8 mouse cellular contexts compared by ENCODE assay signal in the genomic region with DNA sequence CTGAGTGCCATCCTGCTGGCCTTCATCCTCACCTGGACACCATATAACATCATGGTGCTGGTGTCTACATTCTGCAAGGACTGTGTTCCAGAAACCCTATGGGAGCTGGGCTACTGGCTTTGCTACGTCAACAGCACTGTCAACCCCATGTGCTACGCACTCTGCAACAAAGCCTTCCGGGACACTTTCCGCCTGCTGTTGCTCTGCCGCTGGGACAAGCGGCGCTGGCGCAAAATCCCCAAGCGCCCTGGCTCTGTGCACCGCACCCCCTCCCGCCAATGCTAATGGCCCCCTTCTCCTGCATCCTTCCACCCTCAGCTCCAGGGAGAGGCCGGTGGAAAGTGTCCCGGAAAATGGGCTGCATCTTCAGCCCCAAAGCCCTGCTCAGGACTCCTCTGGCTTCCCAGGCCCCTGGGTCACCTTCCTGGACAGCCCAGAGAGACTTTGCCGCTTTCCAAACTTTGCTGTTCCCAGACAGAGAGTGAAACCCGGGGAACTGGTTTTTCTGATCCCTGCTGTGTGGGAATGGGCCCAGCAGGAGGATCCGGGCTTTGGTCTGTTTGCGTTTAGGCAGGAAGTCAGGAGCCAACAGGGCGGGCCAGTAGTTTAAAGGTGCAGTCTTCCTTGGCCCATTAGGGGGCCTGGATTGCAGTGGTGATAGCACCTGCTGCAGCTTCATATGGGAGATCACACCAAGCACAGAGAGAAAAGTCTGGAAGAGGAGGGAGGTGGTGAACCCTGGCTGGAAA. TPM values are rescaled to one million over a fixed set of nuclear protein-coding genes. Genes with fewer than 3 reads are reported as not detected.
DNase-seq lines count a peak whose midpoint lies in the region; ATAC-seq lines count a peak whose summit lies in the region.

No protein-coding gene starts in this region.

- H3K36me3 ChIP-seq in forebrain, embryonic 10.5 days (replicated peaks), result no peaks in the 10 kb centered on the region
- H3K36me3 ChIP-seq in forebrain, embryonic 14.5 days (ENCODE audit: control insufficient read depth, insufficient read depth, low read length), result no peaks in the 10 kb centered on the region
- H3K36me3 ChIP-seq in embryonic facial prominence, embryonic 10.5 days (replicated peaks), result no peaks in the 10 kb centered on the region
- H3K36me3 ChIP-seq in lung, embryonic 15.5 days, result no peaks in the 10 kb centered on the region

- no peaks in the 10 kb centered on the region for H3K9me3 ChIP-seq in forebrain, embryonic 10.5 days
- no peaks in the 10 kb centered on the region for H3K9me3 ChIP-seq in forebrain, embryonic 14.5 days (replicated peaks; ENCODE audit: control insufficient read depth, low read length)
- H3K9me3 ChIP-seq in embryonic facial prominence, embryonic 10.5 days, result 0 out of 2 replicates have a peak, but pooled peaks cover 2% of the 10 kb centered on the region
- no peaks in the 10 kb centered on the region for H3K9me3 ChIP-seq in lung, embryonic 15.5 days

- no peak for ATAC-seq in forebrain, embryonic 14.5 days
- ATAC-seq in lung, embryonic 15.5 days (ENCODE audit: borderline replicate concordance, extremely low read depth, low FRiP score, low TSS enrichment), result peak; percentile 51; the same call in 1 of the 2 replicates

- peak overlapping the region; percentile 16; the same call in 1 of the 2 replicates for H3K4me3 ChIP-seq in forebrain, embryonic 10.5 days
- no peak overlapping the region for H3K4me3 ChIP-seq in forebrain, embryonic 14.5 days (ENCODE audit: low read depth, low read length)
- peak overlapping the region; percentile 32; the same call in 1 of the 2 replicates for H3K4me3 ChIP-seq in embryonic facial prominence, embryonic 10.5 days
- 0 out of 2 replicates have a peak overlapping the region, but pooled peaks have one; percentile 6 for H3K4me3 ChIP-seq in lung, embryonic 15.5 days

- H3K27ac ChIP-seq in forebrain, embryonic 10.5 days, result peak overlapping the region; percentile 16; the same call in 1 of the 2 replicates
- H3K27ac ChIP-seq in forebrain, embryonic 14.5 days (ENCODE audit: low read depth, low read length), result no peak overlapping the region
- peak overlapping the region; percentile 52 for H3K27ac ChIP-seq in embryonic facial prominence, embryonic 10.5 days (replicated peaks)
- H3K27ac ChIP-seq in lung, embryonic 15.5 days, result peak overlapping the region; percentile 87

- peaks cover 25% of the 10 kb centered on the region for H3K27me3 ChIP-seq in forebrain, embryonic 10.5 days (ENCODE audit: poor library complexity, severe bottlenecking)
- H3K27me3 ChIP-seq in forebrain, embryonic 14.5 days (replicated peaks; ENCODE audit: control insufficient read depth, insufficient read depth, low read length), result no peaks in the 10 kb centered on the region
- H3K27me3 ChIP-seq in embryonic facial prominence, embryonic 10.5 days (replicated peaks; ENCODE audit: low read depth, poor library complexity, severe bottlenecking), result peaks cover 19% of the 10 kb centered on the region
- H3K27me3 ChIP-seq in lung, embryonic 15.5 days, result no peaks in the 10 kb centered on the region

- 24% methylated on average over 18 of the region's 18 CpGs for WGBS in forebrain, embryonic 10.5 days
- WGBS in forebrain, embryonic 14.5 days, result 22% methylated on average over 18 of the region's 18 CpGs
- 14% methylated on average over 18 of the region's 18 CpGs for WGBS in embryonic facial prominence, embryonic 10.5 days
- 27% methylated on average over 18 of the region's 18 CpGs for WGBS in lung, embryonic 15.5 days

- no peak overlapping the region for H3K4me2 ChIP-seq in forebrain, embryonic 14.5 days (ENCODE audit: low read length)
- peak overlapping the region; percentile 46 for H3K4me2 ChIP-seq in lung, embryonic 15.5 days

- no peak overlapping the region for H3K9ac ChIP-seq in forebrain, embryonic 14.5 days (ENCODE audit: low read length)
- H3K9ac ChIP-seq in lung, embryonic 15.5 days, result 0 out of 2 replicates have a peak overlapping the region, but pooled peaks have one; percentile 19

- H3K4me1 ChIP-seq in forebrain, embryonic 10.5 days, result peaks cover 24% of the 10 kb centered on the region
- H3K4me1 ChIP-seq in forebrain, embryonic 14.5 days (ENCODE audit: control insufficient read depth, insufficient read depth, low read length), result no peaks in the 10 kb centered on the region
- peaks cover 27% of the 10 kb centered on the region for H3K4me1 ChIP-seq in embryonic facial prominence, embryonic 10.5 days
- peaks cover 12% of the 10 kb centered on the region; the same call in 1 of the 2 replicates for H3K4me1 ChIP-seq in lung, embryonic 15.5 days

- intact Hi-C loops in left cerebral cortex, postnatal 4 days (cut with DNase I), result no loop called here

- DNase-seq in forebrain, embryonic 10.5 days (ENCODE audit: extremely low spot score, low spot score), result no peak
- no peak for DNase-seq in forebrain, embryonic 14.5 days (ENCODE audit: low spot score)
- peak; percentile 44 for DNase-seq in embryonic facial prominence, embryonic 10.5 days (ENCODE audit: low spot score)
- DNase-seq in kidney, adult 9 months, result peak; percentile 43
- DNase-seq in spleen, postnatal 36 days (ENCODE audit: low spot score in 2 of 2), result no peak
- DNase-seq in left cerebral cortex, postnatal 4 days, result no peak
- DNase-seq in frontal cortex, adult 2 months (ENCODE audit: extremely low spot score in 1 of 2, low spot score in 1 of 2), result no peak

RNA-seq across cellular contexts. Expression of a gene that starts 15.6 kb away (rescaled TPM):
- not detected in 2 replicates for polyA plus RNA-seq in forebrain, embryonic 10.5 days (2016; fragmentation: Nextera tagmentation; extraction: Ambion mirVana)
- polyA plus RNA-seq in forebrain, embryonic 14.5 days (2014; fragmentation: Nextera tagmentation; extraction: Ambion mirVana), result 1.7 and 3.1 TPM in 2 replicates
- polyA plus RNA-seq in embryonic facial prominence, embryonic 10.5 days (2016; fragmentation: Nextera tagmentation; extraction: Ambion mirVana), result 0.04 and 0.09 TPM in 2 replicates
- 0.08 and 0.14 TPM in 2 replicates for polyA plus RNA-seq in lung, embryonic 15.5 days (2015; fragmentation: Nextera tagmentation; extraction: Ambion mirVana)
- 10 to 100 TPM; 58.0 to 63.6 TPM for total RNA-seq in left cerebral cortex, postnatal 4 days (2021)
- 78.1 and 81.1 TPM in 2 replicates for polyA plus RNA-seq in frontal cortex, adult 2 months (2012; rRNA removed)

RNA-seq across cellular contexts. Expression of a gene that starts 44.0 kb away (rescaled TPM):
- 136 and 149 TPM in 2 replicates for polyA plus RNA-seq in forebrain, embryonic 10.5 days (2016; fragmentation: Nextera tagmentation; extraction: Ambion mirVana)
- 179 and 200 TPM in 2 replicates for polyA plus RNA-seq in forebrain, embryonic 14.5 days (2014; fragmentation: Nextera tagmentation; extraction: Ambion mirVana)
- 125 and 127 TPM in 2 replicates for polyA plus RNA-seq in embryonic facial prominence, embryonic 10.5 days (2016; fragmentation: Nextera tagmentation; extraction: Ambion mirVana)
- polyA plus RNA-seq in lung, embryonic 15.5 days (2015; fragmentation: Nextera tagmentation; extraction: Ambion mirVana), result 87.1 and 89.7 TPM in 2 replicates
- total RNA-seq in left cerebral cortex, postnatal 4 days (2021), result 100 to 1,000 TPM; 166 to 179 TPM
- polyA plus RNA-seq in frontal cortex, adult 2 months (2012; rRNA removed), result 183 and 188 TPM in 2 replicates

RNA-seq across cellular contexts. Expression of a gene that starts 56.4 kb away (rescaled TPM):
- 120 and 126 TPM in 2 replicates for polyA plus RNA-seq in forebrain, embryonic 10.5 days (2016; fragmentation: Nextera tagmentation; extraction: Ambion mirVana)
- 109 and 111 TPM in 2 replicates for polyA plus RNA-seq in forebrain, embryonic 14.5 days (2014; fragmentation: Nextera tagmentation; extraction: Ambion mirVana)
- 117 and 127 TPM in 2 replicates for polyA plus RNA-seq in embryonic facial prominence, embryonic 10.5 days (2016; fragmentation: Nextera tagmentation; extraction: Ambion mirVana)
- 85.6 and 86.3 TPM in 2 replicates for polyA plus RNA-seq in lung, embryonic 15.5 days (2015; fragmentation: Nextera tagmentation; extraction: Ambion mirVana)
- total RNA-seq in left cerebral cortex, postnatal 4 days (2021), result 10 to 100 TPM; 55.9 to 56.5 TPM
- 48.9 and 49.2 TPM in 2 replicates for polyA plus RNA-seq in frontal cortex, adult 2 months (2012; rRNA removed)

Comparison
In these comparisons a context has a peak if more than half of its experiments do, and no peak if none do; other contexts are left out.
1. DNase-seq: peak in embryonic facial prominence, embryonic 10.5 days (single experiment) and kidney, adult 9 months (single experiment); none in forebrain, embryonic 10.5 days (single experiment), forebrain, embryonic 14.5 days (single experiment), spleen, postnatal 36 days (0 of 2), left cerebral cortex, postnatal 4 days (single experiment) and frontal cortex, adult 2 months (0 of 2).
2. RNA of a gene that starts 15.6 kb away (polyA plus RNA-seq): 78.1 to 81.1 TPM in frontal cortex, adult 2 months; 1.7 to 3.1 TPM in forebrain, embryonic 14.5 days, 0.08 to 0.14 TPM in lung, embryonic 15.5 days, 0.04 to 0.09 TPM in embryonic facial prominence, embryonic 10.5 days and not detected in forebrain, embryonic 10.5 days; every median in the first group is over 10 times any median in the second.